Mouse (Mus musculus) T-helper 2 cell (primary cell): Measurements from ENCODE around the gene Lgr4.

ENCODE experiments used
- in situ Hi-C: fragments of 300-600 bp; cut with MboI, MseI; formaldehyde crosslinking; loops from one replicate; pipeline ENCODE4 v1.15.1; 2025; ENCODE audit warnings: high pct_unique_total_duplicates

Lgr4 gene

DNA sequence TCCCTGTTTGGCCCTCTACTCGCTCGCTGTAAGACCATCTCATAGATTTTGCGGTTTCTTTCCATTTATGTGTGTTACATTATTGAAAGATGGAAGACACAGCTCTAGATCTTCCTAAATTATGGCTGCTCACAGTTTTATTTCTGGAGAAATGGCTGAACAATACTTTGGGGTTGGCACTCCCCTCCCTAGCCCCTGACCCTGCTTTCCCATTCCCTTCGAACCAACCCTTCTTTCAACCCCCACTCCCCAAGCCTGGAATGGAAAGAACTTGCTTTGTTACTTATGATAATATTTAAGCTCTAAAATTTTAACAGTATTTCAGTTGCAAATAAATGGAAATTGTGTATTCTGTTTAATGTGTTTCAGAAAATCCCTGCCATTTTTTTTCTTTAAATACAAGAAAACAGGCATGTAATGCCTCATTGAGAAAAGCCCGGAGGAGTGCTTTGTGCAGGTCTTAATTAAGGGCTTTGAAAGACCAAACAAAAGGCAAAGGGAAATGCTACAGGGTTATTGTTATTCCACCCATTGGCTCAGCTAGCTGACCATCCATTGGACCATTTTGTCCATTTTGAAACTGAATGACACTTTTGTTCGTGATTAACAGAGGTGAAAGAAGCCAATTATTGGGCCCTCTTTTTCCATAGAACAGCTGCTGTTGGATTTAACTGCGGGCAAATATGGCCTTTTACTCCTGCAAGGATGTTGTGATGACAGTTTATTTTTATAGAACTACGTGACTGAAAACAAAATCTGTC, 25.5 kb downstream of the Lgr4 start:
- in situ Hi-C loops = no loop called here

- in situ Hi-C loops = no loop called here
Observed at GRCm38 (mm10) chr2:109944995-109945394, 27.5 kb downstream of the Lgr4 start.

DNA sequence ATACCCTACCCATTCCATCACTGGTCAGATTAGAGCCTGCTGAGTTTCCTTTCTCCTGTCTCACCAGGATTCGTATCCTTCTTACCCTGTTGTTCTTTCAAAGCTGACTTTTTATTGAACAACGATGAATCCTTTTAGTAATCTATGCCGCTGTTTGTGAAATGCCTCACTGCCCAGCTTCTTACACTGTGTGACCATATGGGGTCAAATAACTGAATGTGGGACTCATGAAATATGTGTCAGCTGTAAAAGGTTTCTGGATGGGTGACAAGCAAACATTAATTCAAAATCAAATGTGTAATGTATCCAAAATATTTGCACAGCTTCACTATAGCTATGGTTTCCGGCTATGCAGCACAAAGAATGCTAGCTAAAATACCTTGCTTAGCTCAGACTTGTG, 28.1 kb downstream of the Lgr4 start:
- in situ Hi-C loops = no loop called here

DNA sequence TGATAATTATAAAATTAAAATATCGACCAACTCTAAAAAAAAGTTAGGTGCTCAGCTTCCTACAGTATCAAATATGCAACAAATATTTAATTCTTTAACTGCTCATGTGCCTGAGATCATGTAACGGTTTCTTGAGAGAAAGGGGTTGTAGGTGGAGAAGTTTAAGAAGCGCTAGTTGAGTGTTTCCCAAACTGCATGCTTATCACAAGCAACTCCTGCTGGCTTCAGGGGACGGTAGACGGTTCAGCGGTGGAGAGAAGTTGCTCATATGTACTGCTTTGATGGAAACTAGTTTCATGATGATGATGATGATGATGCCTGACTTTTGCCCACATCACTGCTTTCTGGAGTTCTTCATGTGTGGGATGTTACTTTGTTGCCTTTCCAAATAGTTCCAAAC, 29.0 kb downstream of the Lgr4 start:
- in situ Hi-C loops = no loop called here

DNA sequence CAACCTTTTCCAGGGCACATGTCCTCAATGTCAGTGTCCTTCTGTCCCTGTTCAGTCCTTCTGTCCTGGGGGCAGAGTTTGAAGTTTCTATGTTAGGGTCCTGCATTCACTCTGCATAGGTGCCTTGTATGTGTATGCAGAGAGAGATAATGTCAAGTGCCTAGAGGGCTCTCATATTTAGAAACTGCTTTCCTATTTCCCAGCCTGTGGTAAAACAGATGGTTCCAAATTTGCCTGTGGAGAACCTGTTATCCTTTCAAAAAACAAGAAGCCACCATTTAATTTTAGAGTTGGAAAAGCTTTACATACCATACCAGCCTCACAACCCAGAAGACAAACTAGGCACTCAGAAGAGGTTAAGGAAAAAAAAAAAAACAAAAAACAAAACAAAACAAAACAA, 32.1 kb downstream of the Lgr4 start:
- in situ Hi-C loops = no loop called here

- in situ Hi-C loops = loop anchor here (25.0 kb wide), 1 partner anchor 412 kb away; the partner anchor contains the start of gene Fibin
Observed at GRCm38 (mm10) chr2:109950311-109950710, 32.9 kb downstream of the Lgr4 start.

- in situ Hi-C loops = loop anchor here (25.0 kb wide), 1 partner anchor 411 kb away; the partner anchor contains the start of gene Fibin
Observed at GRCm38 (mm10) chr2:109951050-109951449, 33.6 kb downstream of the Lgr4 start.

GRCm38 (mm10) chr2:109953048-109953717, 35.7 kb downstream of the Lgr4 start:
- in situ Hi-C loops = loop anchor here (25.0 kb wide), 1 partner anchor 409 kb away; the partner anchor contains the start of gene Fibin

- in situ Hi-C loops = loop anchor here (25.0 kb wide), 1 partner anchor 408 kb away; the partner anchor contains the start of gene Fibin
Observed at GRCm38 (mm10) chr2:109953893-109954292, 36.4 kb downstream of the Lgr4 start.

DNA sequence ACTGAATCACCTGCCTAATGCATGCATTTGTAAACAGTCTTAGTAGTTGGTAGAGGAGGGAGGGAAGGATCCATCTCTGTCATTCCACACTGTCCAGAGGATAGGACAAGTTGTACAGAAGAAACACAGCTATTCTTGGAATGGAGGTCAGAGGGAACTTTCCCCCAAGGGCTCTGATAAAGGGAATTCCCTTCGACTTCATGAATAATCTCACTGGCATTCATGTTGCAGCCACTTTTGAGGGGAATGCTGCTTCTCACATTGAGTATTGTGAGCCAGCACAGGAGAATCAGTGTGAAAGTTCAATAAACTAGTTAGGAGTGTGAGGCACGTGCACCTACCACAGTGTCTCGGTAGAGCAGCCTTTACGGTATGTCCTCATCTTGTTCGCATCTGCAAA, 37.6 kb downstream of the Lgr4 start:
- in situ Hi-C loops = loop anchor here (25.0 kb wide), 1 partner anchor 407 kb away; the partner anchor contains the start of gene Fibin

DNA sequence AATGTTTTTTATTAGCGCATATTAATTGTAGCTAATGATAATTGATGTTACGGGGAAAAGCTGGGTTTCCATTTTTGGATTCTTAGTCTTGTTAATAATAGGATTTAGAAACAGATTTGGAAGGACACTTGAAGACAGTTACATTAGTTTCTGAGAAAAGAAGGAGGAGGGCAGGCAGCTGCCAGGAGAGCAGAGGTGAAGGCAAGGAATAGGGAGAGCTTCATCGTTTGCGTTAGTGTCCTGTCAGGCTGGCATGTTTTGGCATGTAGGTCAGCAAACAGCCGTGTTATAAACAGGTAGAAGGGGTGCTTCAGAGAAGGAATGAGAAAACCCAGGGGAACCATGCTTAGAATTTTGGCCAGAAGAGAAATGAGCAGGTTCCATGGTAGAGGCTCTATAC, 38.5 kb downstream of the Lgr4 start:
- in situ Hi-C loops = loop anchor here (25.0 kb wide), 1 partner anchor 406 kb away; the partner anchor contains the start of gene Fibin

DNA sequence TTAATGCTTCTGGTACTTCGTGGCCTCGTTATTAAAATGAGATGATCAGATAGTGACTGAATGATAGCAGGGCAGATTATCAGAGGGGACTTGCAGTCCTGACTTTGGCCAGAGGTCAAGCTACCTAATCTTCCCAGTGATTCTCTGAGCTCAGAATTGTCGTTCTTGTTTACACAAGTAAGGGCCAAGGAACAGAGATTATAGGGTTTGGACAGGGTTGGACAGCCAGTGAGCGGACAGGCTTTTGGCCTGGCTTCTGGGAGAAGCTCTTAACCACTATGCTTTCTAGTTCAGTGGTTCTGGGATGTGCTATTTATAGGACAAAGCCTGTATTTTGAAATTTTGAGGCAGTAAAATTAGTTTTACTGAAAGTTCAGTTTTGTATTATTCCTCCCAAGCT, 39.3 kb downstream of the Lgr4 start:
- in situ Hi-C loops = loop anchor here (25.0 kb wide), 1 partner anchor 406 kb away; the partner anchor contains the start of gene Fibin

DNA sequence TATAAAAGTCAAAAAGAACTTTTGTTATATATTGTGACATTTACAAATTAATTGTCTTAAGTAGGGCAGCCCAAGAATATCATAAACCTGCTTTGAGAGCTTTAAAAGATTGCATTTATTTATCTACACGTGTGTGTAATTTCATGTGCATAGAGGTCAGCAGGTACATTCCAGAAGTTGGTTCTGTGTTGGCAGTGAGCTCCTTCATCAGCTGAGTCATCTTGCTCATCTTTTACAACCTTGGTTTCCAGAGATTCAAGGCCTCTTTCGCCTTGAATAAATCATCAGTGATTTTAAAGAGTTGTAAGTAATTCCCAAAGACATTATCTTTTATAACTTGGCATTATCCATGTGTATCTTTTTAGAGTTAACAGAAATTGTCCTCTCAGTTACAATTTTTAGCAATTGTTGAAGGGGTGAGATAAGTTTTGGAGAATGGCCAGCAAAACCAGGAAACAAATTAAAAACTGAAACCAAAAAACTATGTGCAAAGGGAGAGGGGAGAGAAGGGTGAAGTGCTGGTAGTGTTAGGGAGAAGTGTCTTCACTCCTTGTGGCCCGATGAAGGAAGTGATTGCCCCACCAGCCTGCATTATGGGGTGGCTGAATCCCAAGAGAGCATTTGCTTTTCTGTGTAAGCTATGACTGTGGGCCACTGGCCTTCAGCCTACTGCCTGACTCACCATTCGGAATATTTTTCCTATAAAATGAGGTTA, 41.4 kb downstream of the Lgr4 start:
- in situ Hi-C loops = loop anchor here (25.0 kb wide), 1 partner anchor 403 kb away; the partner anchor contains the start of gene Fibin

DNA sequence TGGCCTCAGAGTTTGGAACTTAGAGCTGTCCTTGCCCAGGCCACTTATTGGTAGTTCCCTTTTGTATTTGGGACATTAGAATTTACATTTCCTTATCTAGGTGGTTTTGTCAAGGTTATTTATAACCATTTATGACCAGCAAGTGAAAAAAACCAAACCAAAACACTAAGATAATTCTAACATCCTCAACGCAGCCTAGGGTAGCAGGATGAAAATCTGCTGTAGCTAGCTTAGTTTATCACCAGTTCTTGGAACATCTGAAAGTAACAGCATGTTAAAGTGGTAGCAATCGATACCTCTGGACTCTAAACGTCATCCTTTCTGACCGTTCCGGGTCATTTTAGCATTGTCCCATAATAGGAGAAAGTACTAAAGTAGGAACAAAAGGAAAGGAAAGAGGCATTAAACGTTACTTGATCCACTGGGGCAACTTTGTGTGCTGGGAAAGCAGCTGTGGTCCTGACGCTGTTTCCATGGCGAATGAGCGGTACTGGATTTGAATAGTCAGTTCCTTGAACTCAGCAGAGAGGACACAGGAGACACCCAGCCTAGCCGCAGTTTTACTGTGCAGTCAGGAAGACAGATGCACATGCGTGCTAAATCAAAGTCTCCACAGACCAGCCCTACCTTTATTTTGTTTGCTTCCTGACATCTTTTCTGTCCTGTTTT, 42.1 kb downstream of the Lgr4 start:
- in situ Hi-C loops = loop anchor here (25.0 kb wide), 1 partner anchor 403 kb away; the partner anchor contains the start of gene Fibin

- in situ Hi-C loops = loop anchor here (25.0 kb wide), 1 partner anchor 402 kb away; the partner anchor contains the start of gene Fibin
Observed at GRCm38 (mm10) chr2:109960246-109960645, 42.8 kb downstream of the Lgr4 start.

DNA sequence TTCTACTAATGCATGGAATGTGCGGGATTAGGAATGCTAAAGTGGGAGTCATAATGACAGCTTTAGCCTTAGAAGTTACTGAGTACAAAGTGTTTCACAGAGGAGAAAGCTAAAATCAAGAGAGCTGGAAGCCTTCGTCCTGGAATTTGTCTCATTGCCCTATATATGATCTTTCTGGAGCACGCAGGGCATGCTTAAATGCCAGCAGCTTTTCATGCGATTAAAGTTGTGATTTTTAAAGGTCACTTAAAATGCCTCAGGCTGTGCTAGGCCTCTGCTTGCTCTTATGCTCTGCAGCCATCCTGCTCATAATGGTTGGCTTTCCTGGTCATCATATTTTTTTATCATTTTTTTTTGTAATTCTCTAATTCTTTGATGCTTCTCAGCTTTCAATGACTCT, 43.7 kb downstream of the Lgr4 start:
- in situ Hi-C loops = loop anchor here (25.0 kb wide), 1 partner anchor 401 kb away; the partner anchor contains the start of gene Fibin

GRCm38 (mm10) chr2:109963591-109964258, 46.3 kb downstream of the Lgr4 start:
- in situ Hi-C loops = loop anchor here (25.0 kb wide), 1 partner anchor 399 kb away; the partner anchor contains the start of gene Fibin

DNA sequence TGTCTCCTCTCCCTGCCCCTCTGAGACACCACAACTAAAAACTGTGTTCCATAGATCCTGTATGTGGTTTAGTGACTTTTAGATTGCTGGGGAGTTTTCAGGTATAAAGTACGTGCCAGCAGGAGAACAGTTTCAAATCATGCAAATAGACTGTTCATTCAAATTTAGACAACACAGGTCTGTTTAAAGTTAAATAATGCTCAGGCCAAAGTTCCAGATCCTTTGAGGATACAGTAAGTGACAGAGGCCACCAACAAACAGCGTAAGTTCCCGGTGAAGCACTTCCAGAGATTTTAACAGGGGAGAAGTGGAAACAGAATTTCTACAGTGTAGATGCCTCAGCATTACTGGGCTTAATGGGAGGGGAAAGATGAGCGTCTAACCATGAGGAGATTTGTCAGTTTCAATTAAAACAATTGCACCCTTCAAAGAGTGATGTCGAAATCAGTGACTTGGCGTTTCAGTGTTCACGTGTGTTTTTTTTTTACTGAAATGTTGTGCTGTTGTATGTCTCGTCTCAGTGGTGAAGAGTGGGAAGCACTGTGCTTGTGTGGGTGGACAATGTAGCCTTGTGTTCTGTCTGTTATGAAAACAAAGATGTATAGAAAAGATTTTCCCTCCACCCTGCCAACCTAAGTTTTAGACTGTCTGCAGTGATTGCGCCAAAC, 48.4 kb downstream of the Lgr4 start:
- in situ Hi-C loops = loop anchor here (25.0 kb wide), 1 partner anchor 396 kb away; the partner anchor contains the start of gene Fibin

- in situ Hi-C loops = loop anchor here (25.0 kb wide), 1 partner anchor 395 kb away; the partner anchor contains the start of gene Fibin
Observed at GRCm38 (mm10) chr2:109966863-109967262, 49.4 kb downstream of the Lgr4 start.

DNA sequence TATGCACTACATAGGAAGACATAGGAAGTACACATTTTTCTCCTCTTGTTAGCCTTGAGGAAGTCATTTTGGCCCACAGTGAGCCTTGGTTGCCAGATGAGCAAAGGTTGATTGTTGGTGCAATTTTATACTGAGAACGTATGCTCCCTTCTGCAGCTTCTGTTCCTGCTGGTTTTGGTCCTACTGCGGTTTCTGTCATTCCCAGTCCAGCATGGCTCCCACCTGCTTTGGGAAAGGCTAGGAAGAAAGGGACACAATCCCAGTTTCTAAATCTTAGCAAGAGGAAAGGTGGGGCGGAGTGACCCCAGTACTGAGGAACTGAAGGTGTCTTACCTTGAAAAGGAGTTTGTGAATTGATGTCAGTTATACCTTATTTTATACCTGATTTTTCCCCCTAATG, 51.9 kb downstream of the Lgr4 start:
- in situ Hi-C loops = loop anchor here (25.0 kb wide), 1 partner anchor 393 kb away; the partner anchor contains the start of gene Fibin
